ENCODE assay signal across 13 mouse cellular contexts in genomic region chr2:37723501-37724090, GRCm38 (mm10). TPM values are rescaled to one million over a fixed set of nuclear protein-coding genes. Genes with fewer than 3 reads are reported as not detected.
A peak's percentile ranks its signal among the peaks of the same experiment; 100 is the strongest.
DNase-seq lines count a peak whose midpoint lies in the region; ATAC-seq and TF ChIP-seq lines count a peak whose summit lies in the region.
"Had no signal": no experiment of that assay in that cellular context is flagged by ENCODE, and none has a peak within 500 bp of the region (broad histone marks: within the 10 kb centered on the region; RNA-seq: fewer than 3 reads in every experiment).

No protein-coding gene starts in this region.

- no peaks in the 10 kb centered on the region for H3K9me3 ChIP-seq in embryonic facial prominence, embryonic 14.5 days (ENCODE audit: control insufficient read depth, low read length)
- no peaks in the 10 kb centered on the region for H3K9me3 ChIP-seq in embryonic facial prominence, embryonic 10.5 days
- no peaks in the 10 kb centered on the region for H3K9me3 ChIP-seq in hindbrain, postnatal 0 days (ENCODE audit: low read length)
- no peaks in the 10 kb centered on the region for H3K9me3 ChIP-seq in midbrain, embryonic 16.5 days (replicated peaks; ENCODE audit: control insufficient read depth, low read length, poor library complexity, severe bottlenecking)
- H3K9me3 ChIP-seq: liver, embryonic 13.5 days had no signal

- H3K9ac ChIP-seq in embryonic facial prominence, embryonic 14.5 days (ENCODE audit: low read depth, low read length): no peak overlapping the region
- H3K9ac ChIP-seq in hindbrain, postnatal 0 days (replicated peaks; ENCODE audit: low read length): no peak overlapping the region
- H3K9ac ChIP-seq in midbrain, embryonic 16.5 days (ENCODE audit: low read depth, low read length): no peak overlapping the region
- H3K9ac ChIP-seq: liver, embryonic 13.5 days had no signal

- 47% methylated on average over 11 of the region's 11 CpGs for WGBS in embryonic facial prominence, embryonic 14.5 days
- WGBS in embryonic facial prominence, embryonic 10.5 days: 73% methylated on average over 11 of the region's 11 CpGs
- WGBS in hindbrain, postnatal 0 days: 54% methylated on average over 11 of the region's 11 CpGs
- 35% methylated on average over 11 of the region's 11 CpGs for WGBS in midbrain, embryonic 16.5 days

- peaks cover 2% of the 10 kb centered on the region; the same call in 1 of the 2 replicates for H3K4me1 ChIP-seq in embryonic facial prominence, embryonic 14.5 days (ENCODE audit: control insufficient read depth, insufficient read depth, low read length)
- peaks cover 13% of the 10 kb centered on the region for H3K4me1 ChIP-seq in embryonic facial prominence, embryonic 10.5 days
- H3K4me1 ChIP-seq in hindbrain, postnatal 0 days (ENCODE audit: insufficient read depth, low read length): 0 out of 2 replicates have a peak, but pooled peaks cover 4% of the 10 kb centered on the region
- peaks cover 6% of the 10 kb centered on the region for H3K4me1 ChIP-seq in midbrain, embryonic 16.5 days (ENCODE audit: control insufficient read depth, insufficient read depth, low read length)
- H3K4me1 ChIP-seq: liver, embryonic 13.5 days had no signal

- no peak overlapping the region for H3K4me2 ChIP-seq in embryonic facial prominence, embryonic 14.5 days (ENCODE audit: low read depth, low read length)
- no peak overlapping the region for H3K4me2 ChIP-seq in hindbrain, postnatal 0 days (ENCODE audit: low read depth, low read length)
- no peak overlapping the region for H3K4me2 ChIP-seq in midbrain, embryonic 16.5 days (ENCODE audit: low read length)
- H3K4me2 ChIP-seq: liver, embryonic 13.5 days had no signal

- no peak overlapping the region for H3K27ac ChIP-seq in embryonic facial prominence, embryonic 14.5 days (replicated peaks; ENCODE audit: low read depth, low read length)
- no peak overlapping the region for H3K27ac ChIP-seq in embryonic facial prominence, embryonic 10.5 days (replicated peaks)
- H3K27ac ChIP-seq in hindbrain, postnatal 0 days: no peak overlapping the region
- H3K27ac ChIP-seq in midbrain, embryonic 16.5 days (ENCODE audit: low read length): peak overlapping the region; percentile 0
- H3K27ac ChIP-seq: heart, adult 2 months; liver, embryonic 13.5 days had no signal

- H3K27me3 ChIP-seq in embryonic facial prominence, embryonic 14.5 days (replicated peaks; ENCODE audit: control insufficient read depth, insufficient read depth, low read length): no peaks in the 10 kb centered on the region
- H3K27me3 ChIP-seq in embryonic facial prominence, embryonic 10.5 days (replicated peaks; ENCODE audit: low read depth, poor library complexity, severe bottlenecking): no peaks in the 10 kb centered on the region
- H3K27me3 ChIP-seq in hindbrain, postnatal 0 days (ENCODE audit: insufficient read depth, low read length): no peaks in the 10 kb centered on the region
- H3K27me3 ChIP-seq in midbrain, embryonic 16.5 days (ENCODE audit: control insufficient read depth, insufficient read depth, low read depth, low read length): no peaks in the 10 kb centered on the region
- H3K27me3 ChIP-seq: liver, embryonic 13.5 days had no signal

- no peak overlapping the region for H3K4me3 ChIP-seq in embryonic facial prominence, embryonic 14.5 days (ENCODE audit: low read depth, low read length)
- H3K4me3 ChIP-seq in embryonic facial prominence, embryonic 10.5 days: no peak overlapping the region
- no peak overlapping the region for H3K4me3 ChIP-seq in hindbrain, postnatal 0 days (ENCODE audit: low read length)
- no peak overlapping the region for H3K4me3 ChIP-seq in midbrain, embryonic 16.5 days (ENCODE audit: low read depth, low read length)
- H3K4me3 ChIP-seq: heart, adult 2 months; liver, embryonic 13.5 days had no signal

- ATAC-seq in embryonic facial prominence, embryonic 14.5 days (ENCODE audit: low read depth): no peak
- ATAC-seq in hindbrain, postnatal 0 days: 0 out of 2 replicates have a peak, but pooled peaks have one; percentile 18
- 0 out of 2 replicates have a peak, but pooled peaks have one; percentile 32 for ATAC-seq in midbrain, embryonic 16.5 days

- H3K36me3 ChIP-seq in embryonic facial prominence, embryonic 14.5 days (ENCODE audit: control insufficient read depth, insufficient read depth, low read length): no peaks in the 10 kb centered on the region
- no peaks in the 10 kb centered on the region for H3K36me3 ChIP-seq in embryonic facial prominence, embryonic 10.5 days (replicated peaks)
- H3K36me3 ChIP-seq in hindbrain, postnatal 0 days (ENCODE audit: insufficient read depth, low read length): no peaks in the 10 kb centered on the region
- H3K36me3 ChIP-seq in midbrain, embryonic 16.5 days (ENCODE audit: control insufficient read depth, insufficient read depth, low read length): no peaks in the 10 kb centered on the region
- H3K36me3 ChIP-seq: liver, embryonic 13.5 days had no signal

- no peak for TF ChIP-seq CTCF in hindbrain, postnatal 0 days (IDR thresholded peaks at IDR 0.05; ENCODE audit: low read depth)

- peak; percentile 28 for DNase-seq in embryonic facial prominence, embryonic 14.5 days (ENCODE audit: low spot score)
- no peak for DNase-seq in embryonic facial prominence, embryonic 10.5 days (ENCODE audit: low spot score)
- DNase-seq in layer of hippocampus, adult 8-10 months (ENCODE audit: low spot score in 2 of 2): peak; percentile 32 to 34
- no peak for DNase-seq in layer of hippocampus, postnatal 14 days (ENCODE audit: low spot score in 2 of 2)
- DNase-seq in hindbrain, postnatal 0 days (ENCODE audit: low spot score): peak; percentile 9
- DNase-seq in thymus, postnatal 25 days: no peak
- no peak for DNase-seq in thymus, postnatal 0 days (ENCODE audit: low spot score)
- DNase-seq: embryo, embryonic 11 days; heart, adult 2 months; liver, embryonic 13.5 days; lung, postnatal 36 days had no signal

RNA-seq across cellular contexts. Expression of gene Strbp, which starts 19.9 kb away (rescaled TPM):
- 35.5 and 38.1 TPM in 2 replicates for polyA plus RNA-seq in embryonic facial prominence, embryonic 14.5 days (2014; fragmentation: Nextera tagmentation; extraction: Ambion mirVana)
- polyA plus RNA-seq in embryonic facial prominence, embryonic 10.5 days (2016; fragmentation: Nextera tagmentation; extraction: Ambion mirVana): 49.2 and 50.4 TPM in 2 replicates
- total RNA-seq in layer of hippocampus, adult 8-10 months (2022): 100 to 1,000 TPM; 154 to 203 (median 181) TPM
- total RNA-seq in layer of hippocampus, postnatal 14 days (2021): 100 to 1,000 TPM; 147 to 161 TPM
- total RNA-seq in hindbrain, postnatal 0 days (2014; rRNA removed): 49.6 and 85.0 TPM in 2 replicates
- 97.5 and 102 TPM in 2 replicates for polyA plus RNA-seq in hindbrain, postnatal 0 days (2015; fragmentation: Nextera tagmentation; extraction: Ambion mirVana)
- polyA plus RNA-seq in midbrain, embryonic 16.5 days (2015; fragmentation: Nextera tagmentation; extraction: Ambion mirVana): 108 and 119 TPM in 2 replicates
- polyA plus RNA-seq in thymus, postnatal 0 days (2015; fragmentation: Nextera tagmentation; extraction: Ambion mirVana): 63.3 and 70.5 TPM in 2 replicates

RNA-seq across cellular contexts. Expression of gene Crb2, which starts 52.5 kb away (rescaled TPM):
- 0.18 and 0.28 TPM in 2 replicates for polyA plus RNA-seq in embryonic facial prominence, embryonic 14.5 days (2014; fragmentation: Nextera tagmentation; extraction: Ambion mirVana)
- 7.3 and 11.9 TPM in 2 replicates for polyA plus RNA-seq in embryonic facial prominence, embryonic 10.5 days (2016; fragmentation: Nextera tagmentation; extraction: Ambion mirVana)
- total RNA-seq in layer of hippocampus, adult 8-10 months (2022): 1 to 10 TPM; 2.8 to 6.0 (median 4.7) TPM
- total RNA-seq in layer of hippocampus, postnatal 14 days (2021): 1 to 10 TPM; 6.6 to 8.5 TPM
- 10.9 and 20.1 TPM in 2 replicates for total RNA-seq in hindbrain, postnatal 0 days (2014; rRNA removed)
- 2.4 and 3.4 TPM in 2 replicates for polyA plus RNA-seq in hindbrain, postnatal 0 days (2015; fragmentation: Nextera tagmentation; extraction: Ambion mirVana)
- 4.2 and 5.3 TPM in 2 replicates for polyA plus RNA-seq in midbrain, embryonic 16.5 days (2015; fragmentation: Nextera tagmentation; extraction: Ambion mirVana)
- polyA plus RNA-seq in thymus, postnatal 0 days (2015; fragmentation: Nextera tagmentation; extraction: Ambion mirVana): 0.10 and 0.17 TPM in 2 replicates
- total RNA-seq: MEL had no signal

Comparison
In these comparisons a context has a peak if more than half of its experiments do, and no peak if none do; other contexts are left out.
1. DNase-seq: peak in embryonic facial prominence, embryonic 14.5 days (single experiment), layer of hippocampus, adult 8-10 months (2 of 2) and hindbrain, postnatal 0 days (single experiment); none in embryonic facial prominence, embryonic 10.5 days (single experiment), layer of hippocampus, postnatal 14 days (0 of 2), thymus, postnatal 25 days (single experiment) and thymus, postnatal 0 days (single experiment).